Mouse (Mus musculus) frontal cortex, postnatal 25 days (tissue): Measurements from ENCODE around the gene Eif4e.

Experiments
- DNase-seq, 2 experiments: peaks; one replicate each; pipeline ENCODE4 v3.0.0; 2022; ENCODE audit warnings: low spot score in 2 of 2

The Eif4e gene

GRCm38 (mm10) chr3:138586213-138586612 lies 60.2 kb downstream of the Eif4e start:
- DNase-seq = no peak

- DNase-seq = no peak
These were observed 61.2 kb downstream of the Eif4e start for GRCm38 (mm10) chr3:138587137-138587536.

GRCm38 (mm10) chr3:138588001-138588400 lies 62.0 kb downstream of the Eif4e start:
- no peak for DNase-seq

DNA sequence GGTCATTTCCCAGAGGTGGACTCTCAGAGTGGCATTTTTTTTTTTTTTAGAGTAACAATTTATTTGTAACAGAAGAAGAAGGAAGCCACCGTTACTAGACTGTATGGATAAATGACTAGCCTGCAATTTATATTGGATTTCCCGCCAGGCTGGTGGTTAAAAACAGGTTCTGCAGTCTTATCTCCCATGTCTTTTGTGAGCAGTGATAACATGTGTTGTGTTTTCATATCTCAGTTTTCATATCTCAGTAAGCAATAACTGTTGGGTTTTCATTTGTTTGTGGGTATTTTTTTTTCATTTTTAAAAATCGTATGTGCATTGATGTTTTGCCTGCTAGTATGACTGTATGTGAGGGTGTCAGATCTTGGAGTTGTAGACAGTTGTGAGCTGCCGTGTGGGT lies 65.0 kb downstream of the Eif4e start:
- no peak for DNase-seq

- DNase-seq = no peak
These were observed 65.9 kb downstream of the Eif4e start for GRCm38 (mm10) chr3:138591806-138592365.

DNA sequence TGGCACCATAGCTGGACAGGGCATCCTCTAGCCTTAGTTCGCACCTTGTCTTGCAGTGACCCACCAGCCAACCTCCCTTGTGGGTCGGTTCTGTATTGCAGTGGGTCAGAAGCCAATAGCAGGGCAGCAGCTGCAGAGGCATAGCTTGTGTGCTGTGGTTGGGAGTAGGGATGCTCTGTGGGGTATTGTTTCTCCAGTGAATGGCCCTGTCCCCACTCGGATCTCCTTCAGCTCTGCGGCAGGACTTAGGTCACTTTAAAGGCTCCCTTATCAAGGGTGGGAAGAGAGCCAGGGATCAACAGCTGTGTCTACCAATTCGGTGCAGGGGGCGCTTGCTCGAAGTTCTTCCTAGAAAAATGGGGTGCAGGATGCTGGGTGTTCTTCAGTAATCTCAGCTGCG lies 67.2 kb downstream of the Eif4e start:
- DNase-seq = no peak

- no peak for DNase-seq
These were observed 67.9 kb downstream of the Eif4e start for GRCm38 (mm10) chr3:138593911-138594310.

DNA sequence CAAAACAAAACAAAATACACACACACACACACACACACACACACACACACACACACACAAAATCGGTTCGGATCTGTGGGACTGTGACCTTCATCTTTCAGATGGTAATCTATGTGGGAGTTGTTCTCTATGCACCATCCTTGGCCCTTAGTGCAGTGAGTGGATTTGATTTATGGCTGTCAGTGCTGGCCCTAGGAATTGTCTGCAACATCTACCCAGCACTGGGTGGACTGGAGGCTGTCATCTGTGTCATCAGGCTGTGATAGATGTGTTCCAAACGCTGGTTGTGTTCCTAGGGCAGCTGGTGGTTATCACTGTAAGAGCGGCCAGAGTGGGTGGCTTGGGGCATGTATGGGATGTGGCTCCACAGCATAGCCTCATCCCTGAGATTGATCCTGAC lies 75.1 kb downstream of the Eif4e start:
- DNase-seq = no peak

DNA sequence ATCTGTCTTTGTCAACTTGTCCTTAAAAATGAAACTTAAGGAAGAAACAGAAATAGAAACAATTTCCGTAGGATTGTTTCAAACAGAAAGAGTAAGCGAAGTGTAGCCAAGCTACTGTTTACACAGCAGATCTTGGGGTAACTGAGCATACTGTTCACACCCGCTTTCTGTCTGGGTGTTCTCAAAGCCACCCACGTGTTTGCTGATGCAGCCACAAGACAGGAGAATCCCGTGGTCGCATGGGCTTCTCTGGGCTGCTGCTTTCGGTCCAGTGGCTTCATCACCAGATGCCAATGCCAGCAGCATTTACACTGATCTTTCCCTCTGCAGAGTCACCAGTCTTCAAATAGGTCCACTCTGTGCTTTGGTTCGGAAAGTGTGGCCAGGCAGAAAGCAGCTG lies 79.2 kb downstream of the Eif4e start:
- DNase-seq = no peak

GRCm38 (mm10) chr3:138608665-138609064 lies 82.7 kb downstream of the Eif4e start:
- no peak for DNase-seq
